Mouse (Mus musculus) CD4-positive naive resting alpha-beta T cell, adult 57 days (primary cell): ENCODE measurements around the gene Cdca8. TPM values are rescaled to one million over a fixed set of nuclear protein-coding genes. Genes with fewer than 3 reads are reported as not detected.

ENCODE experiments used
- total RNA-seq: library from RNA; stranded (reverse); gene quantifications from one replicate; pipeline ENCODE4 v1.2.4, GENCODE M21; 2023

The Cdca8 gene
- total RNA-seq, result 1.8 TPM

DNA sequence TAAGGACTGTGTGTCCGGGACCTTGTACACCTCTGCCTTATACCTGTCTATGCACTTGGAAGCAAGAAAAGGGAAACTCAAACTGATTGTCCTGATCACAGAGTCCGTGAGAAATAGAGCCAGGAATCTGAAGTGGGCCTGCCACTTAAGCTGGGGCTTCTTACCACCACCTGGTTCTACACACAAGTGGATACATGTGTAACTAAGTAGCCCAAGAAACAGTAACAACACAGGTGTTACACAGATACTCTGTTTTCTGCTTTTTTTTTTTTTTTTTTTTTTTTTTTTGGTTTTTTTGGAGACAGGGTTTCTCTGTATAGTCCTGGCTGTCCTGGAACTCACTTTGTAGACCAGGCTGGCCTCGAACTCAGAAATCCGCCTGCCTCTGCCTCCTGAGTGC, at the start of gene Cdca8:
Cdca8 (minus strand) TSS at position 101 of the 400 bp plus-strand sequence.

DNA sequence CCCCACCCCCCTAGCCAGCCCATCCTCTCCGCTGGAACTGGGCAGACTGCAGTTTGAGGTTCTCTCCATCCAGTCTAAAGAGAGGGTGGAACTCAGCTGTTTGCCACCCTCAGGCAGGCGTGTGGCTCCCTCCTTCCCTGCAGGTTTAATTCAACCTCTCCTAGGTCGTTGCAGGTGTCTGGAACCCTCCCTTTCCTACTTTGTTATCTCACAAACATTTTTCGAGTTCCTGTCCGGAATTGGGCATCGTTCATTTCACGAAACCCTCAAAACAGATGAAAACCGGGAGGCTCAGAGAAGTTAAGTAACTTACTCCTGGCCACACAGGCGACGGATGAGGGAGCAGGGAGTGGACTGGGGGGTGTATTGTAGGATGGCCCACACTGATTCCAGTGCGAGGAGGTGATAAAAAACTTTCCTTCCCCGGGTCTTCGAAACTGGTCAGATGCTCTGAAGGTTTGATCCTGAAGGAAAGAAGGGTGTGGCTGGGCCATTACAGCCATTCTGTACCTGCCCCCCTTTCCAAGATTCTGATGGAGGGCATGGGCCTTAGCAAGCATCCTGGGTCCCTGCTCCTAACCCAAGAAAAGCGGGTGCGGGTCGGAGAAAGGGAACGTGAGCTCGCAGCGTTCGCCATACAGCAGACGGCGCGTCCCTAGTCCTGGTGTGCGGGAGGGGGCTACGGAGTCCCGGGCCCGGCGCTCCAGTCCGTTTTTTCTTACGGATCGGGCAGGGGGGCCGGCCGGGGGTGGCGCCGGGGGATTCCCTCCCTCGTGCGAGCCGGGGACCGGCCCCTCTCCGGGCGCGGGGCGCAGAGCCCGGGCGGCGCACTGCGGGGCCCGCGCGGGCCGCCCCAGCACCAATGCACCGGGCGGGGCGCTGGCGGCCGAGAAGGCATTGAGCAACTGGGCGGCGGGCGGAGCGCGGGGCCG, 46.8 kb upstream of the Cdca8 start, which contains the start of gene Rspo1:
Rspo1 (plus strand) TSS at position 760 of the 932 bp plus-strand sequence.

DNA sequence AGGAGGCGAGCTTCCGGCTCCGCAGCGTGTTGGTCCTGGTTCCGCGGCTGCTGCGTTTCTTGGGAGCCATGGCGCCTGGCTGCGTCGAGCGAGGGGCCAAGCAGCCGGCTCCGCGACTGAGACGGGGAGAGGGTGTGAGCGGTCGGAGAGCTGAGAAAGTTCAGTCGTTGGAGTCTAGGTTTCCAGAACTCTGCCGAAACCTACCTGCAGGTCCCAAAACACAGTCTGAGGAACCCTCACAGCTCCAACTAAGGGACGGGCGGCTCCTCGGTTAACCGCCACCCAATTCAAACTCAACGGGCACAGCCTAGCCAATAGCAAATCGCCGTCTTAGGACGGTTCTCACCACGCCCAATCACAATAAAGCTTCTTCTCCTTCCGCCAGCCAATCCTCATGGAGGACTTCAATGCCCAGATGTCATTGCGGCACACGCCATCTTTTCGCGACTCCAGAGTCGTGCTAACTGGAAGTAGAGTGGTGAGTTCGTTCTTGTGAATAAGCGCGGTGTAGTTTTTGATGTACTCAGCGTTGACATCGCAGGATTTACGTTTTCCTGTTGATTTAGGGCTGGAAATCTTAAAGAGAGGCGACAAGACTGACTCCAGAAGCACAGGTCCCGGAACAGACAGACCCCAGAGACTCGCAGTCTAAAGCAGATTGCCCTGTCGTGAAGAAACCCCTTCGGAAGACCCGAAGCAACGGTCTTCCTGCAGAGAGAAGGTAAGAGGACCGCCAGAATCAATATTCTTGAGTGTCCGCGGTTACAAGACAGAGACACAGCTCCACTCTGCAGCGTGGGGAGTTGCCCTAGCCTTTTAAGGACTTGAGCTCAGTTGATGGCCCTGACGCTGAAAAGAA, 2.3 kb downstream of the Cdca8 start, which contains the start of gene 9930104L06Rik:
9930104L06Rik (plus strand) TSS at position 436 of the 859 bp plus-strand sequence.

DNA sequence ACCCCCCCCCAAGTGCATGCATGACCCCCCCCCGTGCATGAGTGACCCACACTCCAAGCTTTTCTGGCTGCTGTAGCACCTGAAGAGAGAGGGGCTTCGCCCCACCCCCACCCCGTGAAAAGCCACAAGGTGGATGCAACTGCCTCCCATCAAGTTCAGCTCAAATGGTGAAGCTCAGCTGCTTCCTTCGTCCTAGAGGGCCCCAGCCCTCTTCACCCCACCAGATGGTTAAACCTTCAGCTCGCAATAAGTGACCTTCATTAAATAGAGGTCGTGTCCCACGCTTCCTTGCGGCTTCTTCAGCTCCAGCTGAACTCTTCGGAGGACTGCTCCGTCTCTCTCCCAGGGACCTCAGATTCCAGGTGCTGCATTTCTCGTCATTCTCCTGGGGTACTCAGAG, 58.5 kb downstream of the Cdca8 start, which contains the start of gene Epha10:
Epha10 (plus strand) TSS at position 301 of the 400 bp plus-strand sequence.

Other genes starting within 250 kb of the Cdca8 start
- 24.5 TPM for gene Utp11, start 245.7 kb downstream of the Cdca8 start, total RNA-seq
- 16.4 TPM for gene Fhl3, start 238.6 kb downstream of the Cdca8 start, total RNA-seq
- gene Sf3a3, start 224.5 kb downstream of the Cdca8 start, total RNA-seq, result 60.7 TPM
- gene Inpp5b, start 197.5 kb downstream of the Cdca8 start, total RNA-seq, result 101 TPM
- 31.7 TPM for gene Mtf1, start 137.2 kb downstream of the Cdca8 start, total RNA-seq
- 93.8 TPM for gene Yrdc, start 88.6 kb downstream of the Cdca8 start, total RNA-seq
- gene 1110065P20Rik, start 88.1 kb downstream of the Cdca8 start, total RNA-seq, result 16.4 TPM
- 3.6 TPM for gene Maneal, start 77.1 kb downstream of the Cdca8 start, total RNA-seq
- gene Epha10, start 58.4 kb downstream of the Cdca8 start, total RNA-seq, result not detected
- gene 9930104L06Rik, start 2.3 kb downstream of the Cdca8 start, total RNA-seq, result 22.6 TPM
- gene Rspo1, start 47.1 kb upstream of the Cdca8 start, total RNA-seq, result 1.7 TPM
- 74.6 TPM for gene Gnl2, start 77.3 kb upstream of the Cdca8 start, total RNA-seq
- not detected for gene Dnali1, start 126.4 kb upstream of the Cdca8 start, total RNA-seq
- 48.1 TPM for gene Snip1, start 127.4 kb upstream of the Cdca8 start, total RNA-seq
- gene Meaf6, start 145.8 kb upstream of the Cdca8 start, total RNA-seq, result 53.4 TPM
- 209 TPM for gene Zc3h12a, start 188.5 kb upstream of the Cdca8 start, total RNA-seq